ENCODE assay signal across 22 mouse cellular contexts in genomic region chr2:45783634-45784412, GRCm38 (mm10).
DNase-seq lines count a peak whose midpoint lies in the region; ATAC-seq and TF ChIP-seq lines count a peak whose summit lies in the region.
"Had no signal": no experiment of that assay in that cellular context is flagged by ENCODE, and none has a peak within 500 bp of the region (broad histone marks: within the 10 kb centered on the region; RNA-seq: fewer than 3 reads in every experiment).

No protein-coding gene starts in this region.

- WGBS in hindbrain, embryonic 15.5 days: 61% methylated on average over 9 of the region's 9 CpGs
- 56% methylated on average over 9 of the region's 9 CpGs for WGBS in neural tube, embryonic 14.5 days

- TF ChIP-seq POLR2A in brain, embryonic 14.5 days (IDR thresholded peaks at IDR 0.05; ENCODE audit: borderline replicate concordance, extremely low read depth, insufficient read depth, insufficient read length, poor library complexity, severe bottlenecking): no peak

- H3K4me3 ChIP-seq in hindbrain, embryonic 15.5 days: no peak overlapping the region
- no peak overlapping the region for H3K4me3 ChIP-seq in neural tube, embryonic 14.5 days (ENCODE audit: low read depth, low read length)
- H3K4me3 ChIP-seq: heart, embryonic 12.5 days; kidney, embryonic 15.5 days; limb, embryonic 12.5 days; liver, embryonic 12.5 days had no signal

- no peak overlapping the region for H3K27ac ChIP-seq in hindbrain, embryonic 15.5 days (replicated peaks)
- no peak overlapping the region for H3K27ac ChIP-seq in neural tube, embryonic 14.5 days (ENCODE audit: low read depth, low read length)
- H3K27ac ChIP-seq: kidney, embryonic 15.5 days; limb, embryonic 12.5 days; liver, embryonic 12.5 days; stomach, postnatal 0 days had no signal

- H3K4me2 ChIP-seq in hindbrain, embryonic 15.5 days: peak overlapping the region; percentile 26
- H3K4me2 ChIP-seq in neural tube, embryonic 14.5 days (ENCODE audit: low read depth, low read length): no peak overlapping the region
- H3K4me2 ChIP-seq: heart, embryonic 12.5 days; kidney, embryonic 15.5 days; limb, embryonic 12.5 days; liver, embryonic 12.5 days had no signal

- TF ChIP-seq CTCF in brain, embryonic 14.5 days (IDR thresholded peaks at IDR 0.05; ENCODE audit: borderline replicate concordance, extremely low read depth, insufficient read depth, insufficient read length): no peak

- peak; percentile 46 for DNase-seq in heart, adult 11 months
- DNase-seq in heart, adult 8-10 months (ENCODE audit: low spot score): no peak
- peak; percentile 64 for DNase-seq in brain, embryonic 14.5 days (ENCODE audit: low read depth)
- no peak for DNase-seq in B cell, adult 2 months
- no peak for DNase-seq in layer of hippocampus, adult 18-20 months (ENCODE audit: low spot score in 2 of 2)
- DNase-seq: adrenal gland, postnatal 36 days; cerebellum, adult 11 months; cerebellum, adult 9-11 months; heart, postnatal 10 days; kidney, postnatal 36 days; lung, adult 2 months; lung, postnatal 14 days; thymus, adult 2 months had no signal

- ATAC-seq in hindbrain, embryonic 15.5 days (ENCODE audit: low FRiP score, low read depth): peak; percentile 68
- ATAC-seq in neural tube, embryonic 14.5 days (ENCODE audit: low read depth): peak; percentile 69
- ATAC-seq: intestine, postnatal 0 days; liver, embryonic 12.5 days; Patski had no signal

- no peaks in the 10 kb centered on the region; the same call in 1 of the 2 replicates for H3K4me1 ChIP-seq in hindbrain, embryonic 15.5 days (replicated peaks)
- no peaks in the 10 kb centered on the region for H3K4me1 ChIP-seq in neural tube, embryonic 14.5 days (ENCODE audit: control insufficient read depth, insufficient read depth, low read length)
- H3K4me1 ChIP-seq: heart, embryonic 12.5 days; liver, embryonic 12.5 days had no signal

- no peak overlapping the region for H3K9ac ChIP-seq in hindbrain, embryonic 15.5 days
- no peak overlapping the region for H3K9ac ChIP-seq in neural tube, embryonic 14.5 days (replicated peaks; ENCODE audit: low read depth, low read length)
- H3K9ac ChIP-seq: heart, embryonic 12.5 days; kidney, embryonic 15.5 days; limb, embryonic 12.5 days; liver, embryonic 12.5 days had no signal

- no peaks in the 10 kb centered on the region for H3K36me3 ChIP-seq in hindbrain, embryonic 15.5 days
- H3K36me3 ChIP-seq in neural tube, embryonic 14.5 days (ENCODE audit: control insufficient read depth, insufficient read depth, low read length): no peaks in the 10 kb centered on the region
- H3K36me3 ChIP-seq: heart, embryonic 12.5 days; kidney, embryonic 15.5 days; limb, embryonic 12.5 days; liver, embryonic 12.5 days had no signal

- no peaks in the 10 kb centered on the region for H3K9me3 ChIP-seq in hindbrain, embryonic 15.5 days
- H3K9me3 ChIP-seq in neural tube, embryonic 14.5 days (ENCODE audit: control insufficient read depth, low read length): no peaks in the 10 kb centered on the region
- H3K9me3 ChIP-seq: heart, embryonic 12.5 days; kidney, embryonic 15.5 days; limb, embryonic 12.5 days; liver, embryonic 12.5 days had no signal

- H3K27me3 ChIP-seq in hindbrain, embryonic 15.5 days: no peaks in the 10 kb centered on the region
- no peaks in the 10 kb centered on the region for H3K27me3 ChIP-seq in neural tube, embryonic 14.5 days (ENCODE audit: control insufficient read depth, insufficient read depth, low read length)
- H3K27me3 ChIP-seq: heart, embryonic 12.5 days; kidney, embryonic 15.5 days; liver, embryonic 12.5 days; Patski had no signal

Comparison
In these comparisons a context has a peak if more than half of its experiments do, and no peak if none do; other contexts are left out.
1. DNase-seq: peak in heart, adult 11 months (single experiment) and brain, embryonic 14.5 days (single experiment); none in heart, adult 8-10 months (single experiment), B cell, adult 2 months (0 of 2) and layer of hippocampus, adult 18-20 months (0 of 2).